Mouse (Mus musculus): ENCODE measurements around the gene Inhbc.

GRCm38 (mm10) chr10:127352187-127352586, 18.0 kb downstream of the Inhbc start:
- no peak for TF ChIP-seq MAZ (IDR thresholded peaks at IDR 0.05; ENCODE audit: low read depth, low read length)
- TF ChIP-seq ZNF384 (IDR thresholded peaks at IDR 0.05; ENCODE audit: low read depth, low read length), result no peak
- peak in 1 of 2 experiments; percentile 16; a peak in 1 of 4 replicates for TF ChIP-seq CTCF (conservative IDR thresholded peaks at IDR 0.05 in 1 of 2, IDR thresholded peaks at IDR 0.05 in 1 of 2; ENCODE audit: low read depth in 2 of 2, low read length in 2 of 2)
- TF ChIP-seq ZC3H11A (IDR thresholded peaks at IDR 0.05; ENCODE audit: low read depth, low read length), result no peak
- peak; percentile 32; the same call in 1 of the 2 replicates for TF ChIP-seq IRF4 (IDR thresholded peaks at IDR 0.05; ENCODE audit: low read depth, low read length)
- no peak for TF ChIP-seq GABPA (IDR thresholded peaks at IDR 0.05; ENCODE audit: insufficient replicate concordance, low read depth, low read length)
- TF ChIP-seq POLR2AphosphoS2 (IDR thresholded peaks at IDR 0.05; ENCODE audit: low read depth, low read length), result no peak
- no peak for TF ChIP-seq SMC3 (IDR thresholded peaks at IDR 0.05; ENCODE audit: low read depth, low read length)
- TF ChIP-seq EP300 (IDR thresholded peaks at IDR 0.05; ENCODE audit: low read length), result 0 out of 2 replicates have a peak, but pooled peaks have one; percentile 9
